Mouse (Mus musculus) lung, postnatal 10 days (tissue): ENCODE data around the gene Mettl9.
"Not testable (repeated sequence)": the region's sequence is repeated elsewhere in the genome, so short reads cannot be mapped to it uniquely, and the experiment has no call there.

ENCODE experiments used
- DNase-seq: peaks from one replicate; pipeline ENCODE4 v3.0.0; 2021

Gene Mettl9

GRCm38 (mm10) chr7:121033856-121034652 is at the start of gene Mettl9:
Mettl9 (plus strand) TSS chr7:121034445.
- DNase-seq: peak; percentile 97

- DNase-seq: no peak
Observed at GRCm38 (mm10) chr7:120991191-120991590, 43.1 kb upstream of the Mettl9 start.

- DNase-seq: no peak
Observed at GRCm38 (mm10) chr7:120999021-120999530, 35.2 kb upstream of the Mettl9 start.

DNA sequence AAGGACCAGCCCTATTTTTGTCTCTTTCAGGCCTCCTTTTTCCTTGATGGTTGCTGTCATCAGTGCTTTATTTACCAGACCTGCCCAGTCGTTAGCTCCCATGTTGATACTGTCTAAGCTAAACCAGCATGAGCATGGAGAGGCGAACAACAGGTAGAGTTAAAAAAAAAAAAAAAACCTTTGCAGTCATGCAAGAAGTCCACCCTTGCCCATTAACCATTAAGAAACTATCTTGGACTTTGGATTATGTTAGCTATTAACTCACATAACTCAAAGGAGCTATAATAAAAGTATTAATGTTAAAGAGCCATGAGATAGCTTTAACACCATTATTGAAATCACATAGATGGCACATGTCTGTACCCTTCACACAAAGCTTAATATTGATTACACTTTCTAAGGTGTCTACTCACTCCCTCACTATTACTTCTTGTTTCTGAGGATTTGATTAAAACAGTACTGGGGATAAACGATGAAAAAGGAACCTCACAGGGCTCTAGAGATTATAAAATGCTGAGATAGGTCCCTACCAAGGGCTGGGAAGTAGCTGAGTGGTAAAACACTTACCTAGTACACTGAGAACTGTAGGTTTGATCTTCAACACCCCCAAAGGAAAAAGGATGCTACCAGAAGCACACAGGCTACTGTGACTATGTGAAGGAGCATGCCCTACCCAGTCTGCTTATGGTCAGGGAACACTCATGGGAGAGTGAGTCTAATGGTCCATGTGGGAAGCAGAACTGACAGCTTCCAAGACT is 34.0 kb upstream of the Mettl9 start:
- no peak for DNase-seq

DNA sequence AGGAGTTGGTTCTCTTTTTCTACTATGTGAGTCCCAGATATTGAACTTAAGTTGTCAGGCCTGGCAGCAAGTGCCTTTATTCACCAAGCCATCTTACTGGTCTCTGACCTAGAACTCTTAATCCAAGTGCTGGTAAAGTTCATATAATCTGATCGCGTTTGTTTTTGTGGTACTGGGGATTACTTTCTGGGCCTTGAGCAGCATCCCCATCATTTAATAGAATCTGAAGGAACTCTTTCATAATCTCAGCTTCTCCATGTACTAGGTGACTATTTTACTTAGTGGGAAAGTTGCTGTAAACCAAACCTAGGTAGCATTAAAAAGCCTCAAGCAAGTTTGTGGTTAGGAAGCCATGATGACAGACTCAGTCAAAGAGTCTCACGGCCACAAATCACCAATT is 32.4 kb upstream of the Mettl9 start:
- DNase-seq: no peak

- no peak for DNase-seq
Observed at GRCm38 (mm10) chr7:121002407-121002928, 31.8 kb upstream of the Mettl9 start.

- DNase-seq: no peak
Observed at GRCm38 (mm10) chr7:121003793-121004418, 30.3 kb upstream of the Mettl9 start.

- DNase-seq: no peak
Observed at GRCm38 (mm10) chr7:121011794-121012689, 22.2 kb upstream of the Mettl9 start.

- DNase-seq: no peak
Observed at GRCm38 (mm10) chr7:121014486-121014885, 19.8 kb upstream of the Mettl9 start.

GRCm38 (mm10) chr7:121018778-121019177 is 15.5 kb upstream of the Mettl9 start:
- no peak for DNase-seq

GRCm38 (mm10) chr7:121020277-121020676 is 14.0 kb upstream of the Mettl9 start:
- peak; percentile 28 for DNase-seq

- no peak for DNase-seq
Observed at GRCm38 (mm10) chr7:121025221-121026008, 8.8 kb upstream of the Mettl9 start.

- no peak for DNase-seq
Observed at GRCm38 (mm10) chr7:121026300-121026699, 7.9 kb upstream of the Mettl9 start.

DNA sequence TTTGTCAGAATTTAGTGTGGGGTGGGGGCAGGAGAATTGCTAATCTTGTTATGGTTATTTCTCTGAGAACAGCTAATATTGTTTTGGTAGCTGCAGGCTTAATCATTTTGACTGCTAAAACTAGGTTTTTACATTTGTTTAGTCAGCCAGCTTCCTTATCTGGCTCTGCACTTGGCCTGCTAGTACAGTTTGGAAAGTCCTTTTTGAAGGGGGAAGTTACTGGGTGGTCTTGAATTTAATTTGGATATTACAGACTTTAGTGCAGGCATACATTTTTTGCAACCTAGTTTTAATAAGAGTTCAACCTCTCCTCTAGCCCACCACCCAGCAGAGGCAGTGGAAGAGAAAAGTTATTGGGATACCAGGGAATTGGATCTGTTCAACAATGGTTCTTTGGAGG is 4.3 kb upstream of the Mettl9 start:
- not testable (repeated sequence) for DNase-seq

- DNase-seq: no peak
Observed at GRCm38 (mm10) chr7:121034701-121035141, 476 bp downstream of the Mettl9 start.

- DNase-seq: peak; percentile 41
Observed at GRCm38 (mm10) chr7:121035161-121035721, 996 bp downstream of the Mettl9 start.

DNA sequence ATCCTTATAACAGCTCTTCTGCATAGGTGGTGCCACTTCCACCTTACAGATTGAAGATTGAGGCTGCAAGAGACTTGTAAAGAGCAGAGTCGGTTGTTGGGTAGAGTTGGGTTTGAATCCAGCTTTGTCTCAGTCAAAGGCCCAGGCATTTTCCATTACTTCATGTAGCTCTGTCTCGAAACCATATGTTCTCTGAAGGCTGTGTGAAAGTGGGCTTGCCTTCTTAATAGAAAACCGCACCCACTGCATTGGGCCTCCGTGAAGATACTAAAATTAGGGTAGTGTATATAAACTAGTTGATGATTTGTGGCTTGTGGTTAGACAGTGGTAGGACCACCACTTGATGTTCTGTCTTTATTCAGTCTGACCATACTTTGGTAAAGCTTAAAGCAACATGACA is 6.3 kb downstream of the Mettl9 start:
- DNase-seq: no peak

DNA sequence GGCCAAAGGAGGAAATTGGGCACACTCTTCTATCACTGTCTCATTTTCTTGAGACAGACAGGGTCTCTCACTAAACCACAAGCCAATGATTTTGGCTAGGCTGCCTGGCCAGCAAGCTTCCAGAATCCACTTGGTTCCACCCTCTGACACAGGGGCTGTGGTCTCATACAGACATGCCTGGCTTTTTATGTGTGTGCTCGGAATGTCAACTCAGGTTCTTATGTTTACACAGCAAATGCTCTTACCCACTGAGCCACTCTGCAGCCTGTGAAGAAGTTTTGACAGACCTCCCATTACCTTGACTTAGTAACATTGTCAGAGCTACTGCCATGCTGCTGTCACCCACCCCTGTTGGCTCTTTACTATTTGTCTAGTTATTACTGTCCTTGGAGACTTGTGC is 7.7 kb downstream of the Mettl9 start:
- DNase-seq: no peak

GRCm38 (mm10) chr7:121043004-121043403 is 8.8 kb downstream of the Mettl9 start:
- DNase-seq: no peak

- DNase-seq: no peak
Observed at GRCm38 (mm10) chr7:121043510-121043909, 9.3 kb downstream of the Mettl9 start.

- DNase-seq: no peak
Observed at GRCm38 (mm10) chr7:121044251-121044650, 10.0 kb downstream of the Mettl9 start.
